Mouse (Mus musculus): ENCODE data around the gene Scyl1. TPM values are rescaled to one million over a fixed set of nuclear protein-coding genes. Genes with fewer than 3 reads are reported as not detected.

Gene Scyl1
- total and polyA plus RNA-seq, 2 experiments, result 28.9 to 46.6 TPM

- 88% methylated on average over 7 of the region's 7 CpGs for WGBS
- TF ChIP-seq CTCF (IDR thresholded peaks at IDR 0.05; ENCODE audit: low read depth, low read length), result no peak
- no peak for TF ChIP-seq POLR2A (IDR thresholded peaks at IDR 0.05; ENCODE audit: extremely low read depth, insufficient read depth, low read length)
- H3K27ac ChIP-seq (replicated peaks; ENCODE audit: insufficient read depth, low read depth, low read length), result no peak overlapping the region
- H3K36me3 ChIP-seq (ENCODE audit: control insufficient read depth, insufficient read depth, low read length), result no peaks in the 10 kb centered on the region
- no peak overlapping the region for H3K4me3 ChIP-seq (ENCODE audit: insufficient read depth, low read depth, low read length)
- H3K9ac ChIP-seq (ENCODE audit: low read depth, low read length), result no peak overlapping the region
- H3K79me2 ChIP-seq (ENCODE audit: control insufficient read depth, insufficient read depth, low read length), result no peaks in the 10 kb centered on the region
- H3K27me3 ChIP-seq (ENCODE audit: control insufficient read depth, insufficient read depth, low read length), result no peaks in the 10 kb centered on the region
- H3K4me1 ChIP-seq (ENCODE audit: control insufficient read depth, insufficient read depth, low read length), result no peaks in the 10 kb centered on the region
- no peak for DNase-seq (ENCODE audit: extremely low read depth, low read depth, low spot score)
Measured at GRCm38 (mm10) chr19:5788620-5789019, 17.4 kb upstream of the Scyl1 start.

- Histone ChIP-seq H3K36me3 (ENCODE audit: control insufficient read depth, insufficient read depth, low read length) (no peaks in the 10 kb centered on the region), H3K27me3 (ENCODE audit: control insufficient read depth, insufficient read depth, low read length) (no peaks in the 10 kb centered on the region), H3K27ac (replicated peaks; ENCODE audit: insufficient read depth, low read depth, low read length) (no peak overlapping the region), H3K4me3 (ENCODE audit: insufficient read depth, low read depth, low read length) (no peak overlapping the region), H3K79me2 (ENCODE audit: control insufficient read depth, insufficient read depth, low read length) (no peaks in the 10 kb centered on the region), H3K9ac (ENCODE audit: low read depth, low read length) (no peak overlapping the region), H3K4me1 (ENCODE audit: control insufficient read depth, insufficient read depth, low read length) (no peaks in the 10 kb centered on the region)
- TF ChIP-seq POLR2A (IDR thresholded peaks at IDR 0.05; ENCODE audit: extremely low read depth, insufficient read depth, low read length), result no peak
- no peak for TF ChIP-seq CTCF (IDR thresholded peaks at IDR 0.05; ENCODE audit: low read depth, low read length)
- 94% methylated on average over 7 of the region's 7 CpGs for WGBS
- DNase-seq (ENCODE audit: extremely low read depth, low read depth, low spot score), result no peak
Measured at GRCm38 (mm10) chr19:5787920-5788319, 16.7 kb upstream of the Scyl1 start.

GRCm38 (mm10) chr19:5787128-5787635, 16.0 kb upstream of the Scyl1 start:
- no peak overlapping the region for H3K4me3 ChIP-seq (ENCODE audit: insufficient read depth, low read depth, low read length)
- H3K9ac ChIP-seq (ENCODE audit: low read depth, low read length), result no peak overlapping the region
- H3K27me3 ChIP-seq (ENCODE audit: control insufficient read depth, insufficient read depth, low read length), result no peaks in the 10 kb centered on the region
- WGBS, result 43% methylated on average over 8 of the region's 8 CpGs
- H3K27ac ChIP-seq (replicated peaks; ENCODE audit: insufficient read depth, low read depth, low read length), result no peak overlapping the region
- DNase-seq (ENCODE audit: extremely low read depth, low read depth, low spot score), result peak; percentile 58
- TF ChIP-seq CTCF (IDR thresholded peaks at IDR 0.05; ENCODE audit: low read depth, low read length), result peak; percentile 64
- TF ChIP-seq POLR2A (IDR thresholded peaks at IDR 0.05; ENCODE audit: extremely low read depth, insufficient read depth, low read length), result no peak
- H3K36me3 ChIP-seq (ENCODE audit: control insufficient read depth, insufficient read depth, low read length), result no peaks in the 10 kb centered on the region
- H3K79me2 ChIP-seq (ENCODE audit: control insufficient read depth, insufficient read depth, low read length), result no peaks in the 10 kb centered on the region
- H3K4me1 ChIP-seq (ENCODE audit: control insufficient read depth, insufficient read depth, low read length), result no peaks in the 10 kb centered on the region

GRCm38 (mm10) chr19:5786441-5787114, 15.4 kb upstream of the Scyl1 start:
- Histone ChIP-seq H3K36me3 (ENCODE audit: control insufficient read depth, insufficient read depth, low read length) (no peaks in the 10 kb centered on the region), H3K27ac (replicated peaks; ENCODE audit: insufficient read depth, low read depth, low read length) (no peak overlapping the region), H3K4me3 (ENCODE audit: insufficient read depth, low read depth, low read length) (no peak overlapping the region), H3K27me3 (ENCODE audit: control insufficient read depth, insufficient read depth, low read length) (no peaks in the 10 kb centered on the region), H3K79me2 (ENCODE audit: control insufficient read depth, insufficient read depth, low read length) (no peaks in the 10 kb centered on the region), H3K9ac (ENCODE audit: low read depth, low read length) (no peak overlapping the region), H3K4me1 (ENCODE audit: control insufficient read depth, insufficient read depth, low read length) (no peaks in the 10 kb centered on the region)
- TF ChIP-seq CTCF (IDR thresholded peaks at IDR 0.05; ENCODE audit: low read depth, low read length) (peak; percentile 91), POLR2A (IDR thresholded peaks at IDR 0.05; ENCODE audit: extremely low read depth, insufficient read depth, low read length) (no peak)
- WGBS, result 11% methylated on average over 12 of the region's 12 CpGs
- peak; percentile 60 for DNase-seq (ENCODE audit: extremely low read depth, low read depth, low spot score)

- H3K79me2 ChIP-seq (ENCODE audit: control insufficient read depth, insufficient read depth, low read length), result no peaks in the 10 kb centered on the region
- H3K27ac ChIP-seq (replicated peaks; ENCODE audit: insufficient read depth, low read depth, low read length), result no peak overlapping the region
- 74% methylated on average over 10 of the region's 10 CpGs for WGBS
- no peak for DNase-seq (ENCODE audit: extremely low read depth, low read depth, low spot score)
- H3K9ac ChIP-seq (ENCODE audit: low read depth, low read length), result no peak overlapping the region
- no peaks in the 10 kb centered on the region for H3K4me1 ChIP-seq (ENCODE audit: control insufficient read depth, insufficient read depth, low read length)
- H3K4me3 ChIP-seq (ENCODE audit: insufficient read depth, low read depth, low read length), result no peak overlapping the region
- no peaks in the 10 kb centered on the region for H3K36me3 ChIP-seq (ENCODE audit: control insufficient read depth, insufficient read depth, low read length)
- TF ChIP-seq CTCF (IDR thresholded peaks at IDR 0.05; ENCODE audit: low read depth, low read length) (no peak), POLR2A (IDR thresholded peaks at IDR 0.05; ENCODE audit: extremely low read depth, insufficient read depth, low read length) (no peak)
- no peaks in the 10 kb centered on the region for H3K27me3 ChIP-seq (ENCODE audit: control insufficient read depth, insufficient read depth, low read length)
Measured at GRCm38 (mm10) chr19:5784958-5785577, 13.8 kb upstream of the Scyl1 start.

- 96% methylated on average over 1 of the region's 1 CpGs for WGBS
- Histone ChIP-seq H3K27me3 (ENCODE audit: control insufficient read depth, insufficient read depth, low read length) (no peaks in the 10 kb centered on the region), H3K9ac (ENCODE audit: low read depth, low read length) (no peak overlapping the region), H3K27ac (replicated peaks; ENCODE audit: insufficient read depth, low read depth, low read length) (no peak overlapping the region), H3K4me1 (ENCODE audit: control insufficient read depth, insufficient read depth, low read length) (no peaks in the 10 kb centered on the region), H3K36me3 (ENCODE audit: control insufficient read depth, insufficient read depth, low read length) (no peaks in the 10 kb centered on the region), H3K4me3 (ENCODE audit: insufficient read depth, low read depth, low read length) (no peak overlapping the region), H3K79me2 (ENCODE audit: control insufficient read depth, insufficient read depth, low read length) (no peaks in the 10 kb centered on the region)
- TF ChIP-seq POLR2A (IDR thresholded peaks at IDR 0.05; ENCODE audit: extremely low read depth, insufficient read depth, low read length), result no peak
- TF ChIP-seq CTCF (IDR thresholded peaks at IDR 0.05; ENCODE audit: low read depth, low read length), result no peak
- DNase-seq (ENCODE audit: extremely low read depth, low read depth, low spot score), result no peak
Measured at GRCm38 (mm10) chr19:5782121-5782520, 10.9 kb upstream of the Scyl1 start.
